ENCODE assay signal across 8 mouse cellular contexts in genomic region chr17:71874077-71874476, GRCm38 (mm10).
DNase-seq lines count a peak whose midpoint lies in the region; TF ChIP-seq lines count a peak whose summit lies in the region.

No protein-coding gene starts in this region.

- no peaks in the 10 kb centered on the region for H3K79me2 ChIP-seq in heart, adult 2 months (replicated peaks; ENCODE audit: control insufficient read depth, insufficient read depth, low read length)

- H3K27me3 ChIP-seq in heart, adult 2 months (ENCODE audit: control insufficient read depth, insufficient read depth, low read length) = peaks cover 2% of the 10 kb centered on the region; the same call in 1 of the 2 replicates

- peak; percentile 36 to 61 for DNase-seq in heart, adult 2 months
- DNase-seq in heart, postnatal 25 days (ENCODE audit: low spot score) = no peak
- DNase-seq in CD4-positive helper T cell, adult 2 months (ENCODE audit: low read depth, low spot score) = peak; percentile 31
- peak; percentile 14 for DNase-seq in forelimb bud, embryonic 11.5 days (ENCODE audit: low read depth, low spot score)
- DNase-seq in left cerebral cortex, adult 18-20 months (ENCODE audit: low spot score in 2 of 2) = peak; percentile 38 to 62
- peak; percentile 70 for DNase-seq in thymus, postnatal 14 days

- intact Hi-C loops in heart, adult 2 months (cut with DNase I) = loop anchor here (1.0 to 5.0 kb wide), 3 partner anchors 212 to 908 kb away; no protein-coding TSS in a partner anchor
- intact Hi-C loops in heart, postnatal 25 days (cut with DNase I) = loop anchor here (1.0 to 10.0 kb wide), 2 partner anchors 212 to 309 kb away; no protein-coding TSS in a partner anchor

- no peak overlapping the region for H3K27ac ChIP-seq in heart, adult 2 months
- H3K27ac ChIP-seq in bone marrow macrophage, adult 2 months (ENCODE audit: insufficient read depth, low read depth, low read length) = no peak overlapping the region
- no peak overlapping the region for H3K27ac ChIP-seq in olfactory bulb, adult 2 months (ENCODE audit: insufficient read depth, low read depth, low read length)

- H3K4me1 ChIP-seq in heart, adult 2 months (ENCODE audit: control insufficient read depth, insufficient read depth, low read length) = no peaks in the 10 kb centered on the region
- H3K4me1 ChIP-seq in bone marrow macrophage, adult 2 months (ENCODE audit: control insufficient read depth, insufficient read depth, low read length) = no peaks in the 10 kb centered on the region
- peaks cover 8% of the 10 kb centered on the region for H3K4me1 ChIP-seq in olfactory bulb, adult 2 months (ENCODE audit: control insufficient read depth, insufficient read depth, low read length)

- peak; percentile 84 for TF ChIP-seq CTCF in heart, adult 2 months (IDR thresholded peaks at IDR 0.05)
- peak; percentile 50; the same call in 1 of the 2 replicates for TF ChIP-seq CTCF in bone marrow macrophage, adult 2 months (IDR thresholded peaks at IDR 0.05; ENCODE audit: low read depth, low read length)
- TF ChIP-seq CTCF in olfactory bulb, adult 2 months (IDR thresholded peaks at IDR 0.05; ENCODE audit: insufficient read depth, low read depth, low read length) = peak; percentile 32; the same call in 1 of the 2 replicates

- H3K36me3 ChIP-seq in heart, adult 2 months (ENCODE audit: control insufficient read depth, insufficient read depth, low read length) = no peaks in the 10 kb centered on the region

- no peak overlapping the region for H3K9ac ChIP-seq in heart, adult 2 months (ENCODE audit: low read depth, low read length)

- 37% methylated on average over 6 of the region's 6 CpGs for WGBS in heart, adult 2 months
- 38% methylated on average over 6 of the region's 6 CpGs for WGBS in olfactory bulb, adult 2 months

- TF ChIP-seq POLR2A in heart, adult 2 months (IDR thresholded peaks at IDR 0.05; ENCODE audit: insufficient read depth, low read depth, low read length) = no peak
- no peak for TF ChIP-seq POLR2A in bone marrow macrophage, adult 2 months (IDR thresholded peaks at IDR 0.05; ENCODE audit: borderline replicate concordance, low read depth, low read length)
- TF ChIP-seq POLR2A in olfactory bulb, adult 2 months (IDR thresholded peaks at IDR 0.05; ENCODE audit: insufficient read depth, low read depth, low read length) = no peak

- no peak for TF ChIP-seq EP300 in heart, adult 2 months (IDR thresholded peaks at IDR 0.05; ENCODE audit: insufficient read depth, low read depth, low read length)

- H3K4me3 ChIP-seq in heart, adult 2 months = no peak overlapping the region
- H3K4me3 ChIP-seq in bone marrow macrophage, adult 2 months (ENCODE audit: insufficient read depth, low read length) = no peak overlapping the region
- no peak overlapping the region for H3K4me3 ChIP-seq in olfactory bulb, adult 2 months (ENCODE audit: insufficient read depth, low read depth, low read length)

Comparison
In these comparisons a context has a peak if more than half of its experiments do, and no peak if none do; other contexts are left out.
1. CTCF ChIP-seq: peak in every context shown above with its lines; median percentile 84 in heart, adult 2 months; 50 in bone marrow macrophage, adult 2 months; 32 in olfactory bulb, adult 2 months.